Mouse (Mus musculus): ENCODE data around the gene Akr7a5. TPM values are rescaled to one million over a fixed set of nuclear protein-coding genes. Genes with fewer than 3 reads are reported as not detected.
A peak's percentile ranks its signal among the peaks of the same experiment; 100 is the strongest.

Gene Akr7a5
- polyA plus RNA-seq, 1 experiment, result 245 TPM

DNA sequence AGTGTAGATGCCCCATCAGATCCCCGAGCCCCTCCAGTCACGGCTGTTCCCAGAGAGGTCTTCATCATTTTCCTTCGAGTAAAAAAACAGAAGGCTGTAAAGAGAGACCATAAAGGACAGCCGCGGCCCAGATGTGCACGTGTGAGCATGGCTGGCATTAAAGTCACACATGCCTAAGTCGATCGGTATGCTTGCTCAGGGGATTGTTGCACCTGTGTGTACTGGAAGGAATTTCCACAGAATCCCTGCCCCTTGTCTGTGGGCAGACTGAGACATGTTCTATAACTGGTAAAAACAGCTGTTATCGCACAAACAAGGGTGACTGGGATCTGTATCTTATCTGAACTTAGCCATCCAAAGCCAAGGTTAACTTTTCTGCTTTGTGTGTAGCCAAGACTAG lies 39.0 kb upstream of the Akr7a5 start:
- no peaks in the 10 kb centered on the region for H3K4me1 ChIP-seq (ENCODE audit: control insufficient read depth, insufficient read depth, low read length)
- WGBS, result 78% methylated on average over 9 of the region's 9 CpGs
- H3K36me3 ChIP-seq (ENCODE audit: control insufficient read depth, insufficient read depth, low read length), result no peaks in the 10 kb centered on the region
- no peak overlapping the region for H3K27ac ChIP-seq (ENCODE audit: insufficient read depth, low read depth, low read length)
- no peaks in the 10 kb centered on the region for H3K27me3 ChIP-seq (replicated peaks; ENCODE audit: control insufficient read depth, insufficient read depth, low read length)
- H3K4me3 ChIP-seq (ENCODE audit: insufficient read depth, low read depth, low read length), result no peak overlapping the region
- no peak for DNase-seq
- no peak for TF ChIP-seq POLR2A (IDR thresholded peaks at IDR 0.05; ENCODE audit: low read depth, low read length)
- TF ChIP-seq CTCF (conservative IDR thresholded peaks at IDR 0.05; ENCODE audit: insufficient read depth, insufficient read length, low read depth, low read length), result no peak

- WGBS, result 78% methylated on average over 10 of the region's 10 CpGs
- H3K4me1 ChIP-seq (ENCODE audit: control insufficient read depth, insufficient read depth, low read length), result no peaks in the 10 kb centered on the region
- no peak overlapping the region for H3K27ac ChIP-seq (ENCODE audit: insufficient read depth, low read depth, low read length)
- H3K4me3 ChIP-seq (ENCODE audit: insufficient read depth, low read depth, low read length), result no peak overlapping the region
- H3K36me3 ChIP-seq (ENCODE audit: control insufficient read depth, insufficient read depth, low read length), result no peaks in the 10 kb centered on the region
- H3K27me3 ChIP-seq (replicated peaks; ENCODE audit: control insufficient read depth, insufficient read depth, low read length), result no peaks in the 10 kb centered on the region
- peak; percentile 34 for DNase-seq
- TF ChIP-seq CTCF (conservative IDR thresholded peaks at IDR 0.05; ENCODE audit: insufficient read depth, insufficient read length, low read depth, low read length) (no peak), POLR2A (IDR thresholded peaks at IDR 0.05; ENCODE audit: low read depth, low read length) (no peak)
Measured at GRCm38 (mm10) chr4:139272951-139273680, 37.4 kb upstream of the Akr7a5 start.

DNA sequence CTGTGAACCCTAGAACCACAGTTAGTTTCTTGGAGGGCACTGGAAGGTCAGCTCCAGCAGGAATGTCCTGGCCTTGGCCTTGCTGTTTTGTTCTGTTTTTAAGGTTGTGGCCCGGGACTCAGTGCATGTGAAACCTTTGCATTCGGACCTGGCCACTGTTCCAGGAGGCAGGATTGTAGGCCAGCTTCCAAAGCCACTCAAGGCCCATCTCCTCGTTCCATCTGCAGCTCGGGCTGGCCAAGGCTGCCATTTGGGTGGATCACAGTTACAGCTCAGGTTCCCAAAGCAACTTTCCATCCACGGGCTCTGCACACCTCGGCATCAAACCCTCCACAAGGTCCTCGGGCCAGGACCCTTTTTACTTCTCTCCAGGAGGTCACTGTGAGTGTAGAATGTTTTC lies 36.0 kb upstream of the Akr7a5 start:
- H3K27me3 ChIP-seq (replicated peaks; ENCODE audit: control insufficient read depth, insufficient read depth, low read length), result no peaks in the 10 kb centered on the region
- no peaks in the 10 kb centered on the region for H3K36me3 ChIP-seq (ENCODE audit: control insufficient read depth, insufficient read depth, low read length)
- DNase-seq, result no peak
- TF ChIP-seq POLR2A (IDR thresholded peaks at IDR 0.05; ENCODE audit: low read depth, low read length), result no peak
- no peak for TF ChIP-seq CTCF (conservative IDR thresholded peaks at IDR 0.05; ENCODE audit: insufficient read depth, insufficient read length, low read depth, low read length)
- 67% methylated on average over 7 of the region's 7 CpGs for WGBS
- H3K4me1 ChIP-seq (ENCODE audit: control insufficient read depth, insufficient read depth, low read length), result no peaks in the 10 kb centered on the region
- H3K4me3 ChIP-seq (ENCODE audit: insufficient read depth, low read depth, low read length), result no peak overlapping the region
- H3K27ac ChIP-seq (ENCODE audit: insufficient read depth, low read depth, low read length), result no peak overlapping the region

- 87% methylated on average over 7 of the region's 7 CpGs for WGBS
- H3K4me3 ChIP-seq (ENCODE audit: insufficient read depth, low read depth, low read length), result no peak overlapping the region
- H3K27me3 ChIP-seq (replicated peaks; ENCODE audit: control insufficient read depth, insufficient read depth, low read length), result no peaks in the 10 kb centered on the region
- no peak overlapping the region for H3K27ac ChIP-seq (ENCODE audit: insufficient read depth, low read depth, low read length)
- no peak for DNase-seq
- H3K4me1 ChIP-seq (ENCODE audit: control insufficient read depth, insufficient read depth, low read length), result no peaks in the 10 kb centered on the region
- no peaks in the 10 kb centered on the region for H3K36me3 ChIP-seq (ENCODE audit: control insufficient read depth, insufficient read depth, low read length)
- TF ChIP-seq POLR2A (IDR thresholded peaks at IDR 0.05; ENCODE audit: low read depth, low read length) (no peak), CTCF (conservative IDR thresholded peaks at IDR 0.05; ENCODE audit: insufficient read depth, insufficient read length, low read depth, low read length) (no peak)
Measured at GRCm38 (mm10) chr4:139276411-139276810, 34.1 kb upstream of the Akr7a5 start.

GRCm38 (mm10) chr4:139280530-139280929 lies 30.0 kb upstream of the Akr7a5 start:
- Histone ChIP-seq H3K27ac (ENCODE audit: insufficient read depth, low read depth, low read length) (no peak overlapping the region), H3K4me3 (ENCODE audit: insufficient read depth, low read depth, low read length) (no peak overlapping the region), H3K4me1 (ENCODE audit: control insufficient read depth, insufficient read depth, low read length) (peaks cover 3% of the 10 kb centered on the region; the same call in 1 of the 2 replicates), H3K27me3 (replicated peaks; ENCODE audit: control insufficient read depth, insufficient read depth, low read length) (no peaks in the 10 kb centered on the region), H3K36me3 (ENCODE audit: control insufficient read depth, insufficient read depth, low read length) (no peaks in the 10 kb centered on the region; the same call in 1 of the 2 replicates)
- TF ChIP-seq POLR2A (IDR thresholded peaks at IDR 0.05; ENCODE audit: low read depth, low read length) (no peak), CTCF (conservative IDR thresholded peaks at IDR 0.05; ENCODE audit: insufficient read depth, insufficient read length, low read depth, low read length) (no peak)
- no peak for DNase-seq
- 87% methylated on average over 12 of the region's 12 CpGs for WGBS

GRCm38 (mm10) chr4:139281791-139282345 lies 28.7 kb upstream of the Akr7a5 start:
- Histone ChIP-seq H3K36me3 (ENCODE audit: control insufficient read depth, insufficient read depth, low read length) (no peaks in the 10 kb centered on the region; the same call in 1 of the 2 replicates), H3K4me1 (ENCODE audit: control insufficient read depth, insufficient read depth, low read length) (peaks cover 3% of the 10 kb centered on the region; the same call in 1 of the 2 replicates), H3K27me3 (replicated peaks; ENCODE audit: control insufficient read depth, insufficient read depth, low read length) (no peaks in the 10 kb centered on the region), H3K4me3 (ENCODE audit: insufficient read depth, low read depth, low read length) (no peak overlapping the region), H3K27ac (ENCODE audit: insufficient read depth, low read depth, low read length) (peak overlapping the region; percentile 49)
- TF ChIP-seq POLR2A (IDR thresholded peaks at IDR 0.05; ENCODE audit: low read depth, low read length) (no peak), CTCF (conservative IDR thresholded peaks at IDR 0.05; ENCODE audit: insufficient read depth, insufficient read length, low read depth, low read length) (no peak)
- 51% methylated on average over 16 of the region's 16 CpGs for WGBS
- peak; percentile 64 for DNase-seq

DNA sequence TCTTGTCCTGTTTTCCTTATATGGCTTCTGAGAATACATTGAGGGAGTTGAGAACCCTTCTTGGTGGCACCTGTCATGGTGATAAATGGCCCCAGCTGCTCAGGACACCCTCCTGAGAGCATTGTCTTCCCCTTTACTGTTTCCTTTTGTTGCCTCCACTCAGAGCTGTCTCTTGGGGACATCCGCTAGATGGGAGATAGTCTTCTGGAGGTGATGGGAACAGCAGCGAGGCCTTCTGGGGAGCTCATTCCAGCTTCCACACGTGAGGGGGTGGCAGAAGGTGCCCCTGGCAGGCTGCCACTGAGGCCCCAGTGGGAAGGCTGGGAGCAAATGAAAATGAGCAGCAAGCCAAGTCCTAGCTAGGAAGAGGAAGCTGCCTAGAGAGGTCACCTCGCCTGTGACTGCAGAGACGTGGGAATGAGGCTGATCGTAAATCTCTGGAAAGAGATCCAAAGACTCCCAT lies 27.6 kb upstream of the Akr7a5 start:
- peak; percentile 80 for DNase-seq
- no peaks in the 10 kb centered on the region for H3K27me3 ChIP-seq (replicated peaks; ENCODE audit: control insufficient read depth, insufficient read depth, low read length)
- no peaks in the 10 kb centered on the region; the same call in 1 of the 2 replicates for H3K36me3 ChIP-seq (ENCODE audit: control insufficient read depth, insufficient read depth, low read length)
- 50% methylated on average over 6 of the region's 6 CpGs for WGBS
- peak overlapping the region; percentile 49 for H3K27ac ChIP-seq (ENCODE audit: insufficient read depth, low read depth, low read length)
- TF ChIP-seq CTCF (conservative IDR thresholded peaks at IDR 0.05; ENCODE audit: insufficient read depth, insufficient read length, low read depth, low read length), result no peak
- no peak for TF ChIP-seq POLR2A (IDR thresholded peaks at IDR 0.05; ENCODE audit: low read depth, low read length)
- peaks cover 3% of the 10 kb centered on the region; the same call in 1 of the 2 replicates for H3K4me1 ChIP-seq (ENCODE audit: control insufficient read depth, insufficient read depth, low read length)
- no peak overlapping the region for H3K4me3 ChIP-seq (ENCODE audit: insufficient read depth, low read depth, low read length)
